Mouse (Mus musculus) megakaryocyte-erythroid progenitor cell, adult 5-6 weeks (primary cell): ENCODE measurements at regions not wholly inside any gene's neighbourhood (a gene's known extent, or its start where the extent isn't known, plus 50 kb on each side); places are given as distances from the start of the nearest gene placed in this dataset.
"Not testable (repeated sequence)": the region's sequence is repeated elsewhere in the genome, so short reads cannot be mapped to it uniquely, and the experiment has no call there.

Experiments used
- ATAC-seq: replicated peaks from 2 replicates; pipeline ENCODE4 v1.8.0; 2016; ENCODE audit warnings: mild to moderate bottlenecking, inconsistent platforms; ENCODE audit not compliant: severe bottlenecking, poor library complexity, low FRiP score, low TSS enrichment

DNA sequence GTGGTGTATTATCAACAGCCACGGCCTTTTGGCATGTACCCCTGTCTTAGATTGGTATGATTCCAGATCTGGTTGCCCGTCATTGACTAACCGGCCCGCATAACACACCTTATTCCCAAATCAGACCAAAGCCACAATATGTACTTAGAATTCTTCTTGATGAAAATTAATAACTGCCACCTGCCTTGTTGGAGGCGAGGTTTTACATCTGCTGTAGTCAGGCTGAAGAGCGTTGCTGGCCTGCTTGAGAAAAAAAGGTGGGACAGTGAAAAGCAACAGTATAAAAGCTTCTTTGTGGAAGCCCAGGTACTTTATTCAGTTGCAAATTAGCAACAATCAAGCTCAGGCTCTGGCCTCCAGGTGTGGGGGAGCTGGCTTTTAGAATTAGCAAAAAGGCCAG is 223.6 kb upstream of the Car8 start:
- not testable (repeated sequence) for ATAC-seq

DNA sequence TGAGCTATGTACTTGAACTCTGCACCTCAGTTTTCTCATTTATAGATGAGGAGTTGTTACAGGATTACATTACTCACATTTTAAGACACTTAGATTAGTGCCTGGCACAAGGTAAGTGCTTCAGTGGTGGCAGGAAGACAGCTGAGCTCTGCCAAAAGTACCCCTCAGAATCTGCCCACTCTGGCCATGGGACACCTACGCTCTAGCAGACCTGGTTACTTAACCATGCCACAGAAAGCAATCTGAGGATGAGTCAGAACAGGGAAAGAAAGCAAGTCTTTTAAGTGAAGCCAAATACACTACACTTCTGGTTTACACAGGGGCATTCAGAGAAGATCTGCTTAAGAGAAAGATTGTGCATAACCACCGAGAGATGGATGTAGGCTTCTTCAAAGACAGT is 215.5 kb upstream of the Car8 start:
- no peak for ATAC-seq

DNA sequence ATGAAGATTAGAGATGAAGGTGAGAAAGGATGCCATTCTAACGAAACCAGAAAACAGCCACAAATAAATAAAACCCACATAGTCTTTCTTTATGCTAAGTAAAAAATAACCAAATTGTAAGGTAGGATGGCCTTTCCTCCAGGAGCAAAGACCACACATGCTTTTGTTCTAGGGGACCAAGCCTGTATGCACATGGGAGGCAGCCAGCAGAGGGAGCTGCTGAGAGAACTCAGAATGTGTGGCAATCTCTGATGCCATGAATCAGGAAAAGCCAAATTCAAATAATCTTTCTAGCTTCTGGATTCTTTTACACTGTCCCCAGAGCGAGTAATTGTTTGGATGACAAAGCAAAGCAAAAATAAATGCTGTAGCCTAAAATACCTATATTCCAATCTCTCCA is 193.6 kb upstream of the Car8 start:
- peak; percentile 75 for ATAC-seq

DNA sequence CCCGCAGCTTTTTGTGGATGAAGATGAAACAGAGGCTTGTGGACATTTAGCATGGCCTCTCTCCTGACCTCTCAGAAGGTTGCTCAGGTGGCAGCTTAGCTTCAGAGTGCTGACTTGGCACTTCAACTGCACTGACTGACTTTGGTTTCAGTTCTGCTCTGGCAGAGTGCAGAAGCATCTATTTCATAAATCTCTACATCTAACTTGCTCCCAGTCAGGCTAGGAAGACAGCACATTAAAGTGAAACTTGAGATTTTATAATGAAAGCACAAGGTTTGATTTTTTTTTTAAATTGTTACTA is 192.1 kb upstream of the Car8 start:
- no peak for ATAC-seq

DNA sequence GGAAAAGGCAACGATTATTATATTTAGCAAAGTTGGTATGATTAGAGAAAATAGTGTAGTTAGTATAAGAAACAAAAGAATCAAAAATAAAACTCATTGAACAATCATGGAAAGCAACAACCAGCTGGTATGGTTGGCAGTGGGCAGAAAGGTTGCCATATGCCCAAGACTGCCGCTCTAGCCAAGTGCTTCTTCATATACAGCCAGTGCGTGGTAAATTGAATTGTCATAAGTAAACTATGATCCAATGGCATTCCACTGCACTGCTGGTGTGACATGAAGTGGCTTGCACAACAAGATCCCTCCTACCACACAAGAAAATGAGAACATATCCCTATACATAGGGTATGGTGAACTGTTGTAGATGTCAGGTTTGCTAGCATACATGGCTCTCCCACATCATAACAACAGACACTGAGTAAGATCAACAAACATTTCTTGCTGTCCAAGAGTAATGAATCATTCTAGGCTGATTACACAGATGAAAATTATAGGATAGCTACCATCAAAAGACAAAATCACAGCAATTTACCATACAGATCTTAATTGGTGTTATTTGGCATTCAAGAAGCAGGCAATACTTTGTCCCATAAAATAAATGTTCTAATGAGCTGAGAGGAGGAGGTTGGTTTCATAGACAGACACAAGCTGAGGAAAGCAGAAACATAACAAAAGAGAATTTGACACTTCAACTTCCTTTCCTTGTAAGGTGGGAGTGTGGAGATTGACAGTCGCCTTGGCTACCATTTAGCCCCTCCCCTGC is 191.6 kb upstream of the Car8 start:
- ATAC-seq: no peak

DNA sequence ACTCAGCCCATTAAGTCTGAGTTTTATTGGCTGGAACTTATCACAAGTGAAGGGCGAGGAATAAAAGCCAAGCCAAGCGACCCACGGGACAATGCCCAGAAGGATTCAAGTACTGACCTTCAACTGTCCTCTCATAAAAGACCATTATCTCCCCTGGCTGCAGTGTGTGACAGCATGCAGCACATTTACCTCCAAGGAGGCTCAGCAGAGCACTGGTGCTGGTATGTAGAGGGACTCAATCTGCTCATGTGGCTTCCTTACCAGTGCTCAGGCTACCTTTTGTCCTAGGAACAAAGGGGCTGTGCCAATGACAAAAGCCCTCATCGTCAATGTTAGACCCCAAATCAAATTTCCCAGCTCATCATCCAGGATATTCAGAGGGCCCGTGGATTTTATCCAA is 190.9 kb upstream of the Car8 start:
- no peak for ATAC-seq

DNA sequence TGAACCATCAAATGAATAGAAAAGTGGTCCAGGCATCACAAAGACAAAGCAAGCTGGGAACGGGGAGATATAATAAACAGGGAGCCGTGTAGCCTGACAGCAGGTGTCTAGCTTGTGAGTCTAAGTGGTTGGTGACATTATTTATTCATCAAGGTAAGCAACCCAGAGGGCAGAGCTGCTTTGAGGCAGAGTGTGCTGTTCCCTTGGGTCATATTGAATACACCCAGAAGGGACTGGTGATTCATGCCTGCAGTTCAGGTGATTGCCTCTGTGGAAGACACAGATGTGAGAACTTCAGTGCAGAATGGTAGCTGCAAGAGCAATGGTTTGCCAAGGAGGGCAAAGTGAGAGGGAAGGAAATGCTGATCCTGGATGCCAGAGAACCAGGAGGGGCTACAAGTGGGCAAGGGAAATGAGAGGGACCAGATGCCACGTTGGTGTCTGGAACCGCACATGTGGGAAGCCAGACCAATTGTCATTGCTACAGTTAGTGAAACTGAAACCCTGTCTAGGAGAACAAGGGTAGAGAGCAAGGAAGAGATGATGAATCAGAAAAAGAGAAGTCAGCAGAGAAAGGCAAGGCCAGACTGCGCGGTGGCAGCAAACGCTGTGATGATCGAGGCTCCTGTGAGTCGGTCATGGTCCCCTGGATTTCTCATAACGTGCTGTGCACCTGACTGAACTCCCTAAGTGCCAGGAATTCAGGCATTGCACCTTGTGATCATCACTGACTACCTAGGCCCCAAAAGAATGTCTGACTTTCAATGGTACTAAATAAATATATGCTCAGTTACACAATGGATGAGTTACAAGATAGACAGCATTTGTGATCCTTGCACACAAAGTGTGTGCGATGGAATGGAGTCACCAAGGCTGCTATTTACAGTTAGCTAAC is 190.0 kb upstream of the Car8 start:
- ATAC-seq: no peak

DNA sequence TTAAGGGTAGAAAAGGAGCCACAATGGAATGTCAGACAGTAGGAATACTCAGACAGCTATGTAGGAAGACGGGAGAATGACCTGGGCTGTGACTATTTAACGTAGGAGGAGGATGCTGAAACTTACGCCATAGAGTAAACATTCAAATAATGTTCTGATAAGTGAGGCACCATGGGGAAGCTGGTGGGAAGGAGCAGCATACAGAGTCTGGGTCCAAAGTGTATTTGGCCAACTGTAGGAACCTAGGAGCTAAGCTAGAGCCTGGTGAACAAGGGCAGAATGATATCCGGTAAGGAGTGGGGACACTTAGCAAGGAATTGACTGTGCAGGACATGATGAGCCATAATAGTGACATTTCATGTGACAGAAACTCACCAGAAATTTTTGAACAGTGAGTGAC is 189.0 kb upstream of the Car8 start:
- ATAC-seq: no peak

DNA sequence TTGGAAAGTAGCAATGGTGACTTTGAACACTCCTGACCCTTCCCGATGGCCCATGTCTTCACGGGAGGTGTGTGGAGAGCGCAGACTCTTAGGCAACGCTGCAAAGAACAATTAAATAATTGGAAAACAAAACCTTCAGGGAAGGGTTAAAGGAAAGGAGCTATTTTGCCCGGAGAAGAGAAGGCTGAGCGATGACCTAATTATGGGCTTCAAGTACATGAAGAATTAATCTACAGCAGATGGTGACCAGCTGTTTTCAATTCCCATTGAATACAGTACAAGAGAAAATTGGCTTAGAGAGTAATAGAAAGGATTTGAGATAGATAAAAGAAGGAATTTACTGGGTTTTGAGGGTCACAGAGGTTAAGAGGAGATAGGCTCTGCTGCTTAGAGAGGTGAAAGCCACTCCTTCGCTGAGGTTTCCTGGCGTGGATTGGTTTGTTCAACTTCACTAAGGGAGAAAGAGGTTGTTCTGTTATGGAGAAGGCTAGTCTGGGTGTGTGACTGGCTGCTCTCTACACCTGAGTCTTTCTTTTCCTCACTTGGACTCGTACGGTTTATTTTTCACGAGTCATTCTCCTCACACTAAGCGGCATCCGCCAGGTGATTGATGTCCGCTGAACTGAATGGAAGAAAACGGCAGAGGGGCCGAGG is 184.7 kb upstream of the Car8 start:
- no peak for ATAC-seq

DNA sequence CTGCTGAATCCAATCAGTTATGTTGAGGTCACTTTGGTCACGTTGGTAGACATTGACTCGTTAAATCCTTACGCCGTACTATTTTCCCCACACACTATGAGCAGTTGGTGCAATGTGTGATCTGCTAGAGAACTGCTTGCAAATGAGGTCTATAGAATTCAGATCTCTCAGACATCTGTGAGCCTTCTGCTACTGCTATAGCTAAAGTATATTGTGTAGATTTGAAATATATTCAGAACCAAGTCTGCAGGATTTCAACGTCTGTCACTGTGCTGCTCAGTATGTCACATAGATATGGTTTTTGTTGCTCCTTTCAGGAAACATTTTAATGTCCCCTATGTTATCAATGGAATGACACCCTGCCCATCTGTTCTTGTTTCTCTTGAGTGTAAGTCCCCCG is 182.4 kb upstream of the Car8 start:
- no peak for ATAC-seq

DNA sequence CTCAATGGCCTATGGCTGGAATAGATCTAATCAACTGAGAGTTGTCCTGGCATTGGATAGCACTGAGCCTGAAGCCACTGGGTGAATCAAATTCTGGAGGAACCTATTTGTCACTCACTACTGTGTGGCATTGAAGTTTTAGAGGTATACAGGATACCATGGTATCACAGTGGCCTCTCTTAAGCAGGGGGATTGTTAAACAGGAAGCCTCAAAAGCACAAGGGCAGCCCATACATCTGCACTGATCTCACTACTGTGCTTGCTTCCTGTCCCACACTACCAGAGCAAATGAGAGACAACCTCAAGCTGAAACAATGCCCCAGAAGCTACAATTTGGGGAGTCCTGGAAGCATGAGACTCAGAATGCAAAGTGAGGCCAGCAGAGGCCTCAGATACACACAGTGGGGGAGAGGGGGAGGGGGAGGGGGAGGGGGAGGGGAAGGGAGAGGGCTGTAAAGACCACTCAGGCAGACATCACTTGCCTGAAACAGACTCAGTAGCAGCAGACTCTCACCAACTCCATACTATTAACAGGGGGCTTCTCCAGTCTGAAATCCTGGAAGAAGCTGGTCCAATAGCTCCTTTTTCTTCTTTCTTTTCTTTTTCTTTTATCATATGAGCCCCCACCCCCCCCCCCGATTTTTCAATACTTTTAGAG is 179.7 kb upstream of the Car8 start:
- ATAC-seq: no peak

DNA sequence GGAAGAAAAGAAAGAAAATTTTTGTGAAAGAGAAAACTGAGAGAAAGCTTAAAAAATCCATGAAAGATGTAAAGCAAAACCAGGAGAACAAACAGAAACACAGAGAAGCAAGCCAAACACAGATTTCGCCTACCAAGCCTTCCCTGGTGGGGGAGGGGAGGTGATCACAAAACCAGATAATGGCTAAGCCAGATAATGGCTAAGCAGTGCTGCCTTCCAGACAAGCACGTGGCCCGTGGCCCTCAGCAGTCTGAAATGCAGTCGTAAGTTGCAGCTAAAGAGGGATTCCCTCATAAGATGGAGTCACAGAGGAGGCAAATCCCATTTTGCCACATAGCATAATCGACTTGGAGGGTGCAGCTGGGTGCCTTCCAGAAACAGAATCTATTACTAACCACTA is 179.0 kb upstream of the Car8 start:
- ATAC-seq: no peak

DNA sequence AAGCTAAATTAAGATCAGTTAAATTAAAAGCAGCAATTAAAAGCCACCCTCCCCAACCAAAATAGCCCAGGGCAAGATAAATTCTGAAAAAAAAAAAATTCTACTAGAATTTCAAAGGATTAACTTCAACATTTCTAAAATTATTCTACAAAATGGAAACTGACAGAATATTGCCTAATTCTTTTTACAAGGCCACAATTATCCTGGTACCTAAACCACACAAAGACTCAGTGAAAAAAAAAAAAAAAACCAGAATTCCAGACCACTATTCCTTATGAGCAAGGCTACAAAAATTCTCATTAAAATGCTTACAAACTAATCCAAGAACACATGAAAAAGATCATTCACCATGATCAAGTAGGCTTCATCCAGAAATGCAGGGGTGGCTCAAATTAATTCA is 174.5 kb upstream of the Car8 start:
- no peak for ATAC-seq

DNA sequence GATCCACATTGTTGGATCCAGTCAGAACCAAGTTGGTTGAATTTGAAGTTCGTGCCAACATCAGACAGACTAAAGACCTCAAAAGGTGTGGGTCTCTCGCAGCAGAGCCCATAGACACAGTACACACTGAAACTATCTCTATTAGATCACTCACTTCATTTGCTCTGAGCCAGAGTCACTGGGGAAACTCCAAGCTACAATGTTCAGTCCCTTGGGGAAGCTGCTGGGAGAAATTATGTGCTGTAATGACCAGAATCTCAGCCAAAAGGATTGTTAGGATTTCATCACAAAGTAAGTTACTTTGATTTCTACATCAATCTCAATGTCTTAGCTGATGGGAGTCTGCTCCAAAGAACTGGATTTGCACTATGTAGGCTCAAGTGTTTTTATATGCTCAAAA is 161.2 kb upstream of the Car8 start:
- no peak for ATAC-seq

DNA sequence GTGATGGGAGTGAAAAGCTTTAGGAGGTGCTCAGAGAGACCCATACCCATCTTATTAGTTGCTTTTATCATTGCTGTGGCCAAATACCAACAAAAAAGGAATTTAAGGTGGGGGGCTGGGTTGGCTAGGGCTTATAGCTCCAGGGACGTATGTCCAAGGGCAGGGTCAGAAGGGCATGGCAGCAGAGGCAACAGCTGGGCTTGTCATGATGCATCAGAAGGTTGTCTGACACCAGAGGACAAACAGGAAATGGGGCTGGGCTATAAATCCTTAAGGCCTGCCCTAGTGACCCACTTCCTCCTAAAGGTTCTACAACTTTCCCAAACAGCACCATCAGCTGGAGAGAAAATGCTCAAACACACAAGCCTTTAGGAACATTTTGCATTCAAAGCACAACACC is 160.6 kb upstream of the Car8 start:
- ATAC-seq: no peak

DNA sequence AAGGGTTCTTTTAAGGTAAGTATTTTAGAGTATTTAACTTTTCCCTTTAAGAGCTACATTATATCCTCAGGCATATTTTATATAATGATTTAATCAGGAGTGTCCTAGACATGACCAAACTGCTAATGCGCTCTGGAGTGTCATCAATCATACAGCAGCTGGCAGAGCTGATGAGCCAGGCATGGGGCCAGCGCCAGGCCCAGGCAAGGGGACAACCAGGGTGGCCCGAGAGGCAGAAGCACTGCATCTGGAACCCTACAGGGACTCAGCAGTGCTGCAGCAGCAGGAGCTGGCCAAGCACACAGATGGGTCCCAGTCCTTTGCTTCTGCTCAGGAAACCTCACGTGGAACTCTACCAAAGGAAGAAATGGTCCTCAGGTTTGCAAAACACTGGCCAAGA is 160.1 kb upstream of the Car8 start:
- no peak for ATAC-seq

DNA sequence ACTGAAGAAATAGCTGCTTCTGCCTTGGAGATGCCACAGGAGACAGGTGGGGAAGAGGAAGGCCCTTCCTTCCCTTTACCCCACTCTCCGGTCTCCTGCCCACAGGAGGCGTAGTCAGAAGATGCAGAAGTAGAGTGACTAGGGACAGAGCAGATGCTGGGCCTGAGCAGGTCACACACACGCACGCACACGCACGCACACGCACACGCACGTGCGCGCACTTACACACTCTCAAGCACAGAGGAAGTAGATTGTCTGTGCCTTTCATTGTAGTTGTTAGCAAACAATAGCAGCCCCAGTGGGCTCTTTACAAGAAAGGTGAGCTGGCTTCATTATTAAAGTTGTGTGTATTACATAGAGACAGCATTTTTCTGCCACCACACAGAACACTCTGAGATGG is 144.3 kb upstream of the Car8 start:
- no peak for ATAC-seq

DNA sequence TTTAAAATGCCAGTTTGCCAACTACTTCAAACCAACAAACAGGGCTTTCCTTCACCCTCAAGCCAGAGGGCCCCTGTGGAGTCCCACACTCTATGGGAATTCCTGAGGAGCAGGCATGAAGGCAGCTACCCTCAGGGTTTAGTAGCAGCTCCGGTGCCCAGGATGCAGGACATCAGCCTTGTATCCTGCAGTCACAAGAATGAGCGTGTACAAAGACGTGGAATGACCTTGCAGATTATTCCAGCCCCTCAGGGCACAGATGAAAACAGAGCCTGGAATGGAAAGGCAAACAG is 143.2 kb upstream of the Car8 start:
- no peak for ATAC-seq

DNA sequence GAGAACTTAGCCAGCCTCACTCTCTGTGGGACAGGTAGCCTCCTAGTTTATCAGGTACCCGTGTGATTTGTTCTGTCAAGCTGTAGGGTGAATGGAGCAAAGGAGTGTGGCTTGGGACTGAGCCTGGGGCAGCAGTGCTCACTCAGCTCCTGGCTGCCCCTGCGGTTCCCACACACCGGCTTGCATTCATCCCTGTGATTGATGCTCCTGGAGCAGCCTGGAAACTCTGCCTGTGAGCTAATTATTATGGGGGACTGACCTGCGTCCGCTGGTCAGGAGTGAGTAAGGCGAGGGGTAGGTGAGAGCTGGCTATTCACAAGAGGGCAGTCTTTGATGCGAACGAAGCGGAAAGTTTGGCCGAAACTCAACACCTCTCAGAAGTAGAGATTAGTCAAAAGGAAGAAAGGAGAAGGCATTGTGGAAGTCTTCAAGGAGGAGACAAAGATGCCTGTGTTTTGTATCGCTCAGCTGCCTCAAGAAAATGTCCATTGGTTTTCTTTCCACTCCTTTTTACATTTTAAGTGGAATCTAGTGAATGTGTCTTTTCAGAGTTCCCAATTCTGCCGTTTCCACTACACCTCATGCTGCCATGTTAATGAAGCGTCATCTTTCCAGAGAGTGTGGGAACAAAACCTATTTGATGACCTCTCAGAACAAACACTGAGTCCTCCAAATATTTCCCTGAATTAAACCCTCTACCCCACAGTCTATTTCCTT is 142.7 kb upstream of the Car8 start:
- no peak for ATAC-seq
